Mouse (Mus musculus) heart, embryonic 11.5 days (tissue): ENCODE results near the gene P2rx5. TPM values are rescaled to one million over a fixed set of nuclear protein-coding genes. Genes with fewer than 3 reads are reported as not detected.

ENCODE experiments used
- ATAC-seq: fragments of 200-750 bp; cut with Nextera tagmentation; replicated peaks from 2 replicates; pipeline ENCODE4 v1.8.0; 2017; ENCODE audit warnings: moderate library complexity; ENCODE audit not compliant: insufficient number of reproducible peaks, low FRiP score, low TSS enrichment
- H3K27ac ChIP-seq: fragments of 300-500 bp; sonication (generic); 2 replicates; pipeline ENCODE4 v1.5.1; 2014; ENCODE audit warnings: mild to moderate bottlenecking, low read depth, low read length
- H3K27me3 ChIP-seq: fragments of 300-500 bp; sonication (generic); 2 replicates; pipeline ENCODE4 v1.6.1; 2014; ENCODE audit warnings: mild to moderate bottlenecking, low read length, mixed read lengths; ENCODE audit not compliant: control insufficient read depth, insufficient read depth
- H3K36me3 ChIP-seq: fragments of 300-500 bp; sonication (generic); 2 replicates; pipeline ENCODE4 v1.6.1; 2014; ENCODE audit warnings: mild to moderate bottlenecking, low read length, moderate library complexity, mixed read lengths; ENCODE audit not compliant: control insufficient read depth, insufficient read depth
- H3K4me1 ChIP-seq: fragments of 300-500 bp; sonication (generic); 2 replicates; pipeline ENCODE4 v1.6.1; 2014; ENCODE audit warnings: low read length; ENCODE audit not compliant: control insufficient read depth, insufficient read depth
- H3K4me2 ChIP-seq: fragments of 300-500 bp; sonication (generic); 2 replicates; pipeline ENCODE4 v1.6.1; 2014; ENCODE audit warnings: mild to moderate bottlenecking, moderate library complexity
- H3K4me3 ChIP-seq: fragments of 300-500 bp; sonication (generic); 2 replicates; pipeline ENCODE4 v1.5.1; 2014; ENCODE audit warnings: low read depth, low read length
- H3K9ac ChIP-seq: fragments of 300-500 bp; sonication (generic); 2 replicates; pipeline ENCODE4 v1.6.1; 2014; ENCODE audit warnings: mild to moderate bottlenecking, low read depth, low read length, moderate library complexity
- H3K9me3 ChIP-seq: fragments of 300-500 bp; sonication (generic); replicated peaks from 2 replicates; pipeline ENCODE4 v1.6.1; 2016; ENCODE audit warnings: low read length; ENCODE audit not compliant: control insufficient read depth
- WGBS: fragments of 180-500 bp; shearing (Covaris S2); extraction: QIAGEN DNeasy Blood & Tissue Kit; methylation state at CpG from one replicate; pipeline ENCODE4 v1.1.7; 2014; ENCODE audit not compliant: insufficient replicate concordance; 5-methylcytosine and 5-hydroxymethylcytosine counted together
- polyA plus RNA-seq: library from polyadenylated mRNA; unstranded; fragments of >200 nt; fragmentation: Nextera tagmentation; extraction: Ambion mirVana; gene quantifications from 2 replicates; pipeline ENCODE4 v1.2.1, GENCODE M21; 2014

Gene P2rx5
- polyA plus RNA-seq, 1 experiment from 2014 or later, result 0.97 TPM

- peaks cover 3% of the 10 kb centered on the region; the same call in 1 of the 2 replicates for H3K36me3 ChIP-seq
- H3K27me3 ChIP-seq, result no peaks in the 10 kb centered on the region
- peak overlapping the region; percentile 96 for H3K4me3 ChIP-seq
- peak overlapping the region; percentile 94 for H3K4me2 ChIP-seq
- H3K4me1 ChIP-seq, result peaks cover 15% of the 10 kb centered on the region
- no peaks in the 10 kb centered on the region for H3K9me3 ChIP-seq
- WGBS, result 0% methylated on average over 28 of the region's 28 CpGs
- peak overlapping the region; percentile 97 for H3K27ac ChIP-seq
- peak; percentile 80 for ATAC-seq
- peak overlapping the region; percentile 94 for H3K9ac ChIP-seq
Observed at GRCm38 (mm10) chr11:73177509-73177875, 17.3 kb downstream of the P2rx5 start.

- H3K4me1 ChIP-seq, result peaks cover 15% of the 10 kb centered on the region
- H3K9me3 ChIP-seq, result no peaks in the 10 kb centered on the region
- ATAC-seq, result no peak
- no peaks in the 10 kb centered on the region for H3K27me3 ChIP-seq
- H3K36me3 ChIP-seq, result peaks cover 3% of the 10 kb centered on the region; the same call in 1 of the 2 replicates
- H3K4me2 ChIP-seq, result peak overlapping the region; percentile 94
- WGBS, result 8% methylated on average over 2 of the region's 2 CpGs
- peak overlapping the region; percentile 94 for H3K9ac ChIP-seq
- peak overlapping the region; percentile 97 for H3K27ac ChIP-seq
- peak overlapping the region; percentile 96 for H3K4me3 ChIP-seq
Observed at GRCm38 (mm10) chr11:73177895-73178294, 17.7 kb downstream of the P2rx5 start.

- no peak overlapping the region for H3K4me2 ChIP-seq
- ATAC-seq, result no peak
- no peaks in the 10 kb centered on the region for H3K9me3 ChIP-seq
- H3K36me3 ChIP-seq, result peaks cover 8% of the 10 kb centered on the region; the same call in 1 of the 2 replicates
- H3K9ac ChIP-seq, result no peak overlapping the region
- H3K27ac ChIP-seq, result no peak overlapping the region
- WGBS, result 88% methylated on average over 10 of the region's 10 CpGs
- H3K4me1 ChIP-seq, result no peaks in the 10 kb centered on the region
- no peaks in the 10 kb centered on the region for H3K27me3 ChIP-seq
- no peak overlapping the region for H3K4me3 ChIP-seq
Observed at GRCm38 (mm10) chr11:73185872-73186615, 25.8 kb downstream of the P2rx5 start.

- H3K27me3 ChIP-seq, result no peaks in the 10 kb centered on the region
- no peak overlapping the region for H3K4me2 ChIP-seq
- WGBS, result 81% methylated on average over 6 of the region's 6 CpGs
- H3K4me3 ChIP-seq, result no peak overlapping the region
- H3K9me3 ChIP-seq, result no peaks in the 10 kb centered on the region
- H3K27ac ChIP-seq, result no peak overlapping the region
- H3K4me1 ChIP-seq, result no peaks in the 10 kb centered on the region
- peaks cover 11% of the 10 kb centered on the region; the same call in 1 of the 2 replicates for H3K36me3 ChIP-seq
- no peak for ATAC-seq
- no peak overlapping the region for H3K9ac ChIP-seq
Observed at GRCm38 (mm10) chr11:73187231-73187630, 27.0 kb downstream of the P2rx5 start.

GRCm38 (mm10) chr11:73193047-73193446 lies 32.8 kb downstream of the P2rx5 start:
- 66% methylated on average over 6 of the region's 6 CpGs for WGBS
- no peak overlapping the region for H3K4me2 ChIP-seq
- no peaks in the 10 kb centered on the region for H3K9me3 ChIP-seq
- no peak for ATAC-seq
- no peak overlapping the region for H3K27ac ChIP-seq
- H3K36me3 ChIP-seq, result 0 out of 2 replicates have a peak, but pooled peaks cover 3% of the 10 kb centered on the region
- no peak overlapping the region for H3K4me3 ChIP-seq
- H3K9ac ChIP-seq, result no peak overlapping the region
- H3K27me3 ChIP-seq, result no peaks in the 10 kb centered on the region
- no peaks in the 10 kb centered on the region for H3K4me1 ChIP-seq

- Histone ChIP-seq H3K27me3 (no peaks in the 10 kb centered on the region), H3K9ac (no peak overlapping the region), H3K4me3 (no peak overlapping the region), H3K4me2 (no peak overlapping the region), H3K27ac (no peak overlapping the region), H3K4me1 (no peaks in the 10 kb centered on the region), H3K9me3 (no peaks in the 10 kb centered on the region), H3K36me3 (0 out of 2 replicates have a peak, but pooled peaks cover 3% of the 10 kb centered on the region)
- ATAC-seq, result no peak
- whole genome bisulfite sequencing, result 75% methylated on average over 2 of the region's 2 CpGs
Observed at GRCm38 (mm10) chr11:73194444-73194843, 34.2 kb downstream of the P2rx5 start.

GRCm38 (mm10) chr11:73198190-73198589 lies 38.0 kb downstream of the P2rx5 start:
- Histone ChIP-seq H3K9ac (peak overlapping the region; percentile 75), H3K27ac (no peak overlapping the region), H3K9me3 (no peaks in the 10 kb centered on the region), H3K4me3 (peak overlapping the region; percentile 71), H3K36me3 (no peaks in the 10 kb centered on the region), H3K4me2 (peak overlapping the region; percentile 99), H3K27me3 (no peaks in the 10 kb centered on the region), H3K4me1 (no peaks in the 10 kb centered on the region)
- WGBS, result 3% methylated on average over 1 of the region's 1 CpGs
- ATAC-seq, result no peak

- Histone ChIP-seq H3K4me3 (peak within 1 kb of the TSS; percentile 71), H3K36me3 (no peaks in the 10 kb centered on the region), H3K9me3 (no peaks in the 10 kb centered on the region), H3K4me1 (no peaks in the 10 kb centered on the region), H3K27ac (no peak within 1 kb of the TSS), H3K4me2 (peak within 1 kb of the TSS; percentile 99), H3K9ac (peak within 1 kb of the TSS; percentile 75), H3K27me3 (no peaks in the 10 kb centered on the region)
- ATAC-seq, result peak; percentile 95
- under 1% methylated on average over 22 of the region's 22 CpGs for WGBS
Observed at GRCm38 (mm10) chr11:73198603-73199229, 38.5 kb downstream of the P2rx5 start, which contains the start of gene Ctns. Ctns (minus strand) TSS chr11:73199042.
